Mouse (Mus musculus) bone marrow, adult 2 months (tissue): ENCODE results near the gene Bsnd.

Experiments
- CTCF ChIP-seq: fragments of 200-500 bp; IDR thresholded peaks from 2 replicates; pipeline ENCODE4 v1.5.1; 2011; ENCODE audit warnings: low read length, control low read depth; ENCODE audit not compliant: control insufficient read depth, insufficient read depth
- POLR2A ChIP-seq: fragments of 200-500 bp; IDR thresholded peaks from 2 replicates; pipeline ENCODE4 v1.6.1; 2011; ENCODE audit warnings: low read depth, mild to moderate bottlenecking, control low read depth, low read length, borderline replicate concordance; ENCODE audit not compliant: control insufficient read depth

GRCm38 (mm10) chr4:106470921-106471320 lies 21.2 kb downstream of the Bsnd start:
- TF ChIP-seq POLR2A (no peak), CTCF (no peak)
